Mouse (Mus musculus) embryo, embryonic 10 days (tissue): ENCODE measurements around the gene Senp1.

ENCODE experiments used
- DNase-seq: peaks from one replicate; pipeline ENCODE4 v3.0.0-alpha.2; 2015; ENCODE audit warnings: low spot score

The Senp1 gene

GRCm38 (mm10) chr15:98093121-98094011 is at the start of gene Senp1:
Gene Senp1 (minus strand): TSS chr15:98093744.
- peak; percentile 85 for DNase-seq

GRCm38 (mm10) chr15:98142515-98142914 is 49.0 kb upstream of the Senp1 start:
- DNase-seq, result no peak

GRCm38 (mm10) chr15:98140809-98141208 is 47.3 kb upstream of the Senp1 start:
- DNase-seq, result no peak

- no peak for DNase-seq
Observed at GRCm38 (mm10) chr15:98139763-98140162, 46.2 kb upstream of the Senp1 start.

GRCm38 (mm10) chr15:98136871-98137270 is 43.3 kb upstream of the Senp1 start:
- DNase-seq, result no peak

- no peak for DNase-seq
Observed at GRCm38 (mm10) chr15:98135671-98136070, 42.1 kb upstream of the Senp1 start.

GRCm38 (mm10) chr15:98134666-98135065 is 41.1 kb upstream of the Senp1 start:
- no peak for DNase-seq

GRCm38 (mm10) chr15:98134034-98134433 is 40.5 kb upstream of the Senp1 start:
- DNase-seq, result no peak

- DNase-seq, result no peak
Observed at GRCm38 (mm10) chr15:98133471-98133870, 39.9 kb upstream of the Senp1 start.

- no peak for DNase-seq
Observed at GRCm38 (mm10) chr15:98131942-98132655, 38.6 kb upstream of the Senp1 start.

- DNase-seq, result no peak
Observed at GRCm38 (mm10) chr15:98131451-98131850, 37.9 kb upstream of the Senp1 start.

- no peak for DNase-seq
Observed at GRCm38 (mm10) chr15:98131001-98131400, 37.5 kb upstream of the Senp1 start.

- DNase-seq, result no peak
Observed at GRCm38 (mm10) chr15:98120831-98121230, 27.3 kb upstream of the Senp1 start.

GRCm38 (mm10) chr15:98119363-98119762 is 25.8 kb upstream of the Senp1 start:
- DNase-seq, result no peak

GRCm38 (mm10) chr15:98116287-98116686 is 22.7 kb upstream of the Senp1 start:
- DNase-seq, result no peak

GRCm38 (mm10) chr15:98115779-98116163 is 22.2 kb upstream of the Senp1 start:
- DNase-seq, result no peak

- no peak for DNase-seq
Observed at GRCm38 (mm10) chr15:98114852-98115778, 21.6 kb upstream of the Senp1 start.

GRCm38 (mm10) chr15:98114098-98114851 is 20.7 kb upstream of the Senp1 start:
- no peak for DNase-seq

- DNase-seq, result no peak
Observed at GRCm38 (mm10) chr15:98111791-98112190, 18.2 kb upstream of the Senp1 start.

- DNase-seq, result peak; percentile 91
Observed at GRCm38 (mm10) chr15:98108297-98109152, 15.0 kb upstream of the Senp1 start.
